Mouse (Mus musculus) spleen, adult 2 months (tissue): ENCODE measurements around the gene Srebf2.

Experiments used
- CTCF ChIP-seq: fragments of 200-500 bp; IDR thresholded peaks from 2 replicates; pipeline ENCODE4 v1.5.1; 2011; ENCODE audit warnings: mild to moderate bottlenecking, inconsistent platforms; ENCODE audit not compliant: insufficient read depth, insufficient read length, insufficient replicate concordance; ENCODE audit errors: extremely low read depth
- POLR2A ChIP-seq: fragments of 200-500 bp; IDR thresholded peaks from 2 replicates; pipeline ENCODE4 v1.6.1; 2011; ENCODE audit warnings: low read depth, low read length, inconsistent platforms

DNA sequence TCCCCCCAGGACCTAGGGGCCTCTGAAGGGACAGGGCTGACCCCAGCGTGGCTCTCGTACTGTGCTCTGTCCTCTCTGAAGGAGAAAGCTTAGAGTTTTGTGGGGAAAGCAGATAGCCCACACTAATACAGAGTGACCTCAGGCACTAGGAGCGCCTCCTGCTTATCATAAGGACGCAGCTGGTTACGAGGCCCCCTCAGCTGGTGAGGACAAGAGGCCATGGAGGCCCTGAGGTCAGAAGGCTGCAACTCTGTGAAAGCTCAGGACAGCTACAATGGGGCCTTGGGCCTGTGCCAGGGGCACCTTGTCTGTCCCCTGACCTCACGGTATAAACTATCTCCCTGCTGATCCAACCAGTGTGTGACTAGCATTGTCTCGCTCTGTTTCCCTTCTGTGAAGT, 37.2 kb downstream of the Srebf2 start:
- TF ChIP-seq CTCF (no peak), POLR2A (no peak)
